Mouse (Mus musculus): ENCODE measurements around the gene Stxbp1. TPM values are rescaled to one million over a fixed set of nuclear protein-coding genes. Genes with fewer than 3 reads are reported as not detected.

Gene Stxbp1
- polyA plus RNA-seq (2012; rRNA removed): 666 and 673 TPM in 2 replicates

DNA sequence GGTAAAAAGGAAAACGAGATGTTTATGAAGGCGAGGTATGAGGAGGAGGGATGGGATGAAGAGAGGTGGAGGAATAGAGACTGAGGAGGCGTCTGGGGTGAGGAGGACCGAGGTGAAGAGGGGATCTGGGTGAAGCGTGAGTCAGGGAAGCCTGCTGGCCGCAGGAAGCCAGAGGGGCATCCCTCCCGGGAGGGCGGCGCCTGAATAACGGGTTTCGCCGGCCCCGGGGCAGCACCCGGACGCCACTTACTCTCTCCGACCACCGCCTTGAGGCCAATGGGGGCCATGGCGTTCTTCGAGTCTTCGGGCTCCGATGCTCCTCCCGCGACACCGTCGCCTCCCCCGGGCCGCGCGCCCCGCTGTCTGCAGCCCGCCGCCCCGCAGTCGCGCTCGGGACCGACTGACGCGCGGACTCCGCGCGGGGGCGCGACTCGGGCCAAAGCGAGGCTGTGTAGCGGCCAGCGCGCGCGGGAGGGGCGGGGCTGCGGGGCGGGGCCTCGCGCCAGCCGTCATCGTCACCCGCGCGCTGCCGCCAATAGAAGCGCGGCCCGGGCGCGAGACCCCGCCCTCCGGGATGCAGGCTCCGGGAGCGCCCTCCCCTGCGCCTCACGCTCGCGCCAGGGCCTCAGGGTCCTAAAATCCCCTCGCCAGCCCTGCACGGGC lies at the start of gene Stxbp1:
Gene Stxbp1 (minus strand): TSS at position 441 of the 663 bp plus-strand sequence.
- peak; percentile 62 to 88 for DNase-seq (ENCODE audit: extremely low spot score in 1 of 2, low spot score in 1 of 2)

DNA sequence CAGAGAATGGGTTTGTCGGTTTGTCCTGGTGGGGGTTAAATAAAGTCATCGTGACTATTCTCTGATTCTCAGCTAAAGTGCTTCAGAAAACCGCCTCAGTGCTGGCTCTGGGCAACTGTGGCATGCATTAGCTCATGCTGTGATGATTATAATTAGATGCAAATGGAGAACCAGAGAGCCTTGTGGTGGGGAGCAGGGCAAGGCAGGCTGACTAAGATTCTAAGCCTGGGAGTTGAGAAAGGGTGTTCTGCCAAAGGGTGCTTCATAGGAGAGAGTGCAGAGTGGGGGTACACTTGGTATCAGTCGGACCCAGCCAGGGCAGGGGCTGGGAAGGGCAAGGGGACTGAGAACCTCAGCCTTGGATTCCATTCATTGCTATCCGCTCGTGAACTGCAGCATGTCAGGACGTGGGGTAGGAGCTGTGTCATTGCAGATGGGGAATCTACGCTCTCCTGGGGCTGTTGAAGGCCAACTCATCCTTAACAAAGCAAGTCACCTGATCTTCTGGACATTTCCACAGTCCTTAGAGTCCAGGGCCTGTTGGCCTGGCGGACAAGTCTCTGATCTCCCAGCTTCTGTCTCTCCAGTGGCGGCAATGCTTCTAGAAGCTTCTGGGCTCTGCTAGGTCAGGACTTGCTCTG lies 49.6 kb upstream of the Stxbp1 start:
- peak in 1 of 2 experiments; percentile 65 for DNase-seq (ENCODE audit: extremely low spot score in 1 of 2, low spot score in 1 of 2)

DNA sequence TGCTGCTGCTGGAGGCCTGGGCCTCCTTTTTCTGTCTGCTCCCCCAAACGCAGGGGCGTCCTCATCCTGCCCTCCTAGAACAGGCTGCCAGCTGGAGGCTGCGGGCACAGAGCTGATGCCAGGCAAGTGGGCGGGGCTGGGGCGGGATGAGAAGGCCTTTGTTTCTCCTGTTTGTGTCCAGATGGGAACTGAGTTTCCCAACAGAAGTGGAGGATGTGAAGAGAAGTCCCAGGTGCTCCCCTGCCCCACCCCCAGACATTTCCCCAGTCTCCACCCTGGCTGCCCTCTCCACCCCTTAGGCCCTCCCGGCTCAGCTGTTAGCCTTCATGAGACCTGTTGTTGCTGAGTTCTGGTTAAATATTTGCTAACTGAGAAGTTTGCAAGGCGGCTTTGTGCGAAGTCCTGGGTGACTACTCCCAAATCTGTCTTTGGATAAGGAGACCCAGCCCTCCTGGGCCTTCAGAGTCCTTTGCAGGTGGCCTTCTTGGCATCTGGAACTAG lies 48.6 kb upstream of the Stxbp1 start:
- no peak for DNase-seq (ENCODE audit: extremely low spot score in 1 of 2, low spot score in 1 of 2)

DNA sequence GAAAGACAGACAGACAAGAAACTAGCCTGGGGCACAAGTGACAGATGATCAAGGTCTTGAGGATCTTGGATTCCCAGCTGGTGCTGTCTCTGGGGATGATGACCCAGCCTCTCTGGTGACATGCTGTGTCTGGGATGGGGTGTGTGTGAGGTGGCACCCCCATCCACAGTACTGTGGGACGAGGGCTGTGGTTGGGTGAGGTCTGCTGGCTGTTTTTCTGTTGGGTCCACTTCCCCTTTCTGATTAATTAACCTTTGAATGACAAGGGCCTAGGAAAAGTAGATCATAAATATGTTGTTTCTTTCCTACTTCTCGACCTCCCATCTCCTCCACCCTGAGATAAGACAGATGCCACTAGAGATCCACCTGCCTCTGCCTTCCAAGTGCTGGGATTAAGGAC lies 47.1 kb upstream of the Stxbp1 start:
- DNase-seq (ENCODE audit: extremely low spot score in 1 of 2, low spot score in 1 of 2): no peak

DNA sequence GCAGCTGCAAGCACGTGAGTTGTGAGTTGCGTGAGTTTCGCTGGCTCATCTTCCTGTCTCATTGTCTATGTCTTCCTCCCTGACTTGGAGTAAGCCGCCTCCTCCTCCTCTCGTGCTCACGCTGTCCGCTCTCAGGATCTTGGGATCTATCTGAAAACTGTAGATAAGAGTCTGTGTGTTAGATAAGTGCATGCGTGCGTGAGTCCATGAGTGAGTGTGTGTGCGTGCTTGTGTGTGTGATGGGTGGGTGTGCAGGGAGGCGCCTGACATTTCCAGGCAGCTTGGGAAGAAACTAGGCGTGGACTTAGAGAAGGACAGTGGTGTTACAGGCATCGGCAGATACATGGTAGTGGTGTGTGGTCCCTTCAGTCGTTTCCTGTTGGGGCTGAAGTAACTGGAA lies 45.4 kb upstream of the Stxbp1 start:
- no peak for DNase-seq (ENCODE audit: extremely low spot score in 1 of 2, low spot score in 1 of 2)

DNA sequence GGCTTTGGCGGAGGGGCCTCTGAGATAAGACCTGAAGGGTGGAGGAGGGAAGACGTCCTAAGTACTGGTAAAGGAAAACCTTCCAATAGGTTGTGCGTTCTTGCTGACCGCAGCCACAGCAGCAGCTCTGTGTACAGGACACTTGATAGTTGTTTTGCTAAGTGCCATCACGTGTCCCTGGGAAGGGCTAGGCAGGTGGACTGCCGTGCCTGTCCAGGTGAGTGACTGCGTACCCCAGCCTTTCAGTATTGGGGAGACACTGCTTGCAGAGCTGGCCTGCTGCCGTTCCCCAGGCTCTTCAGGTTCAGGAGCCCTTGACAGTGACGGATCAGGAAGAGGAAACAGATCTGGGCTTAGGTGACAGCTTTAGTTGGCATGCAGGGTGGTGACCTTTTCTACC lies 44.2 kb upstream of the Stxbp1 start:
- no peak for DNase-seq (ENCODE audit: extremely low spot score in 1 of 2, low spot score in 1 of 2)

DNA sequence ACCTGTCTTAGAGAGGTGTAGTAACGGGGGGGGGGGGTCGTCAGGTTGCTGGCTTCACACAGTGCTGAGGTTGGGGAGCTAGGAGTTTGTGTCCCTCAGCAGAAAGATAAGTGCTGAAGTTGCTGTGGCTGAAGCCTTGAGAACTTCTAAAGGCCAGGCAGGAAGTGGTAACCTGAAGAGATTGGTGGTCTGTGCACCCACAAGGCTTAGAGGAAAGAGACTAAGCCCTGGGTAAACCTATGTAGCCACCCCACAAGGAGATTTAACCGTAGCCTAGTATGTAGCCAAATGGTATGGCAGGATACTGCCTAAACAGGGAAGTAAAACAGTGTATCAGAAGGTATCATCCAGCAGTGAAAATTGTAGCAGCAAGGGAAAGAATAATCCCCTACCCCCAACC lies 43.2 kb upstream of the Stxbp1 start:
- DNase-seq (ENCODE audit: extremely low spot score in 1 of 2, low spot score in 1 of 2): no peak

DNA sequence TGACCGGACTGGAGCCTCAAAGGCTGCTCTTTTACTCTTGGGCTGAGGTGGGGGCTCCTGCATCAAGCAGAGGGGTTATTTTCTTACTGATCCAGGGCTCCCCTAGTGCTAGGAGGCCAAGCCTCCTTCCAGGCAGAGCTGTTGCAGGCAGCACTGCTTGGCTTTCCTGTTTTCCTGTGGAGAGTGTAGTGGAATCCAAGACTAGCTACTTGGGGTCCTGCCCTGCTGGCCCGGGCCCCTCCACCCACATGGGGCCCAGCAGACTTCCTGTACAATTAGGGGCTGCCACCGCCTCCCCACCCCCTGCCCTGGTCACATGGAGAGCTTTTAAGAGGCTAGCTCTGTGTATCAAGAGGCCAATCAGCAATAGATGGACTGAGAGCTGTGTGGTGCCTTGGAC lies 41.5 kb upstream of the Stxbp1 start:
- DNase-seq (ENCODE audit: extremely low spot score in 1 of 2, low spot score in 1 of 2): no peak

DNA sequence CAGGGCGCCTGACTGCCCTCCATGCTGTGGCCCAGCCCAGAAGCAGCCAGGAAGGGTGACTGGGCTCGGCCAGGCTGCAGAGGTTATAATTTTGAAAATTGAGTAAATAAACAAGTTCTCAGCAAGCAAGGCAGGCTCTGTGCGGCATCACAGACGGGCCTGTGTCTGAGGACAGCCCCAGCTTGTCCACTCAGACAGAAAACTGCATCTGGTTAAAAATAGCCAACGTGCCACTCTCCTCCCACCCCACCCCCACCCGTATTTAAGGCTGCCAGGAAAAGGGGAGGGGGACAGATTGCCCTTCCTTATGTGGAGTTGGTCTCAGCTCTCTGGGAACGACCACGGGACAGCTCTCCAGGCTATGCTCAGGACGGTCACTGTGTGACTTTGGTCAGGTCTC lies 41.0 kb upstream of the Stxbp1 start:
- DNase-seq (ENCODE audit: extremely low spot score in 1 of 2, low spot score in 1 of 2): no peak

DNA sequence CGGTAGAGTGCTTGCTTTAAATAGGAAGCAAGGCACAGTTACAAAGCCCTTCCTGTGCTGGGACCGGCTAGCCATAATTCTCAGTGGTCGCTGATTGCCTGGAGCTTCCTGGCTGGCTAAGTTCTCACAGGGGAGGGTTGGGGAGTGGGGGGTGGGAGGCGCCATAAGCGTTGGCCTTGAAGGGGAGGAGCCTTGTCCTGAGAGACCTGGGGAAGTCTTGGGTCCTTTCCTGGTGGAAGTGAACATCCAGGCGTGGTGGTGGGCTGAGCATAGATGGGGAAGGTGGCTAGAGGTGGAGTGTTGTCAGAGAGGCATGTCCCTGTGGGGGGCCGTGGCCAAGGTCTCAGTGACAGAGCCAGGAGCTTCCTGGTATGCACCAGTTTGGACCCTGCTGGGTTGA lies 37.7 kb upstream of the Stxbp1 start:
- no peak for DNase-seq (ENCODE audit: extremely low spot score in 1 of 2, low spot score in 1 of 2)

DNA sequence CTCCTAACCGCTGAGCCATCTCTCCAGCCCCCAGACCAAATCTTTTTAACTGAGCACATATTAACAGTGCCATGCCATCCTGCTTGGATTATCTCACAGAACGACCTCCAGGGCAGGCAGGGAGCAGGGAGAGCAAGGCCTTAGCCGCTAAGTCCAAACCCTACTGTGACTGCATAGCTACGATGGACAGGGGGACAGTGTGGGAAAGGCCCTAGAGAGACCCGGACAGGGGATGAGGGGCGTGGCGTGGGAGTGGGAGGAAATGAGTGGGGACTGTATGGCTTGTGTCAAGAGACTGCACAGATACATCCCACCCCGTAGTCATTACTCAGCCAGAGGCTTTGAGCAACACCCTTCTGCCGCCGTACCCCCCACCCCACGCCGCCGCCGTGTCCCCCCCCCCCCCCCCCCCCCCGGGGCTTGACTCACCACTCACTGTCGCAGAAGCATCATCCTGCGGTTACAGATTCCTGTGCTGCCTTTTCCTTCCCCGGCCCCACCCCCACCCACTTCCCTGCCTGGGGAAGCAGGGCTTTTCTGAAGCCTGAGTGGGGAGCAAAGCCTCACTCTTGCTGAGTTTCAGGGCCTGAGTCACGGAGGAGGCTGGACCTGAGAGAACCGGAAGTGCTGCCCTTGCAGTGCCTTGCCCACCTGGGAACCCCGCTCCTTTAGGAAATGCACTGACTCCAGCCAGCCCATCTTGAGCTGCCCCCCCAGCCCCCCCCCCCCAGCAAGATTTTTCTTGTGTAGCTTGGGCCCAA lies 35.4 kb upstream of the Stxbp1 start:
- DNase-seq (ENCODE audit: extremely low spot score in 1 of 2, low spot score in 1 of 2): no peak

DNA sequence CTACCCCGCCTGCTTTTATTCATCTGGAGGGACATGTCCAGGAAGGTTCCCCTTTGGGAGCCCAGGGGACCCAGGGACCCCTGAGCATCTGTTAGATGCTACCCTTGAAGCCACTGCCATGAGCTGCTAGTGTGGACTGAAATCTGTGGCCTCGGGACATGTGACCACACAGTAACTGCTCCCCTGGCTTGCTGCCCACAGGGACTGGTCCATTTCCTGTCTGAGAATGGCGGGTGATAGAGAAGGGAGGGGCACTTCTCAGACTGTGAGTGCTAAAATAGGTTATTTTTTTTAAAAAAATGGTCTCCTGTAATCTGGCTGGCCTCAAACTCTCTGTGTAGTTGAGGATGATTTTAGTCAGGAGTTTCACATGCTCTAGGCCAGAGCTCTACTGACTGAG lies 34.7 kb upstream of the Stxbp1 start:
- DNase-seq (ENCODE audit: extremely low spot score in 1 of 2, low spot score in 1 of 2): peak in 1 of 2 experiments; percentile 65

DNA sequence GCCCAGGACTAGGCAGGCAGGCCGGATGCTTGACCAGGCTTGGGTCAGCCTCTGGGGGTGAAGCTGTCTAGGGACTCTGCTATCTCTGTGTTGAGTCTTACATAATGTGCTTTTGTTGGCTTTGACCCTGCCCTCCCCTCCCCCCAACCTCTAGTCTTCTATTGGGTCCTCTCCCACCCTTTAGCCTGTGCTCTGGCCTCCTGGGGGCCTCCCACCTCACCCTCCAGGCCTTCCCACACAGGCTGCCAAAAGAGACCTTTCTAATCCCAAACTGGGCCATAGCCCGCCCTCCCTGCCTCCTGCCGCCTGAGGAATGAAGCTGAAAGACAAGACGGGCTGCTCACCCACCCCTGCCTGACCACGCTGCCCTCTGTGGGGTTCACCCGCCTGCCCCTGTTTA lies 34.0 kb upstream of the Stxbp1 start:
- no peak for DNase-seq (ENCODE audit: extremely low spot score in 1 of 2, low spot score in 1 of 2)

DNA sequence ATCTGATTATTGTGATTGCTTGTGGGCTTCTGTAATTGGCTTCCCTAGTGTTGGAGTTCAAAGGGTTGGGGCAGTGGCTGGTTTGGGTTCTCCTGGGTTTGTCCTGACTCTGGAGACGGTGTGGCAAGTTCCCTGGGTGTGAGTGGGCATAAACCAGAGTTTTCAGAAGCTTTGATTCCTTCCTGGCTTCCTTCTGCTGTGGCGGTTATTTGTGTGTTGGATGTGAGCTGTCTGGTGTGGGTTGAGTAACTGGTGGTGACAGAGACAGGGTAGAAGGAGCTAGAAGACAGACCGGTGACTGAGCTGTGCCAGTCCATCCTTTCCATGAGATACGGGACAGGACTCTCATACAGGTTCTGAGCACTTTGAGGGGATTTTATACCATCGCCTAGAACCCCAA lies 32.5 kb upstream of the Stxbp1 start:
- peak in 1 of 2 experiments; percentile 57 for DNase-seq (ENCODE audit: extremely low spot score in 1 of 2, low spot score in 1 of 2)

DNA sequence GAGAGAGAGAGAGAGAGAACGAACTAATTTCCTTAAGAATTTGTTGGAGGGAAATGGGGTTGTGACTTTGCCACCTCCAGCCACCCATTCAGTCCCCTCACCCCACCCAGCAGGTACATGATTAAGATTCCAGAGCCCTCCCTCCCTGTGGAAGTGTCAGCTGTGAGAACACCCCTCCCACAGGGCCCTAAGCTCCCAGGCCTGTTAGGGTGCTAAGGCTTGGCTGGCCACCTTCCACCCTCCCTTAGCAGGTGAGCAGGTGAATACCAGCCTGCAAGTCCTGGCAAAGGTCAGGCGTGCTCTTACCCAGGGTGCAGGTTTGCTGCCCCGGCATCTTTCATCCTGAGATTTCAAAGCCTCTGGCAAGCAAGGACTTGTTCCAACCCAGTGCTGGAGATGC lies 31.4 kb upstream of the Stxbp1 start:
- no peak for DNase-seq (ENCODE audit: extremely low spot score in 1 of 2, low spot score in 1 of 2)

DNA sequence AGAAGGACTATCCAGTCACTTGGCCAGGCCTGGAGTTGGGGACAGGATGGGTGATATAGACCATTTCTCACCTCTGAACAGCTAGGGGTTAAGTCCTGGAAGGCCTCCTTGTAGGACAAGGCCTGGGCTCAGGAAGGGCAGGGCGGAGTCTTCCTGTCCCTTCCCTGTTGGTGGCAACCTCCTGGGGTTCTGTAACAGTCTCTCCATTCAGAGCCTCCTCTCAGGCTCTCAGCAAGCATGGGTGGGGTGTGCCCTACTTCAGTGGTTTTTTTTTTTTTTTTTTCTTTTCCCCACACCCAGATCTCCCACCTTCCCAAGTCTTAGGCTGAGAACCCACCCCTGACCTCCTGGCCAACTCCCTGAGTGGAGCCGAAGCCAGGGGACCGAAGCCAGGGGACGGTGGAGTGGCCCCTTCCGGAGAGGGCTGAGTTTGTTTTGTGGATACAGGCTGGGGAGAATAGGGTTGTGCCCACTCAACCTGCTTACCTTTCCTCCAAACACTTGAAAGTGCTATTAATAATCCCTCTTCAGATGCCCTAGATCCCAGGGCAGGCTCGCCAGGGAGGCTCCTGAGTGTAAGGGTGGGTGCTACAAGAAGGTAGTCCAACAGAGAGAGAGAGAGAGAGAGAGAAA lies 30.8 kb upstream of the Stxbp1 start:
- no peak for DNase-seq (ENCODE audit: extremely low spot score in 1 of 2, low spot score in 1 of 2)

DNA sequence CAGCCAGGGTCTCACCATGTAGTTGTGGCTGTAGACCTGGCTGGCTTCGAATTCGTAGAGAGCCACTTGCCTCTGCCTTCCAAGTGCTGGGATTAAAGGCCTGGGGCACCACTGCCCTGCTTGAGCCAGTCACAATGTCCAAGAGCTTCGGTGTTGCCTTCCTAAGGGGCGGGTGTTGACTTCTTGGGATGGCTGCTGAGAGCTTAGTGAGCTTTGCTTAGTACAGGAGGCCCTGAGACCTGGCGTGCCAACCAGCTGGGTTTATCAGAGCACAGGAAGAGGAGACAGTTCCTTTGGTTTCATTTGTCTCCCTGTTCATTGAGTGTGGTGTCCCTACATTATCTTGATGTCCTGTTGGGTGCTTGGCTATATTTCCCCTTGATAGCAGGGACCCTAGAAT lies 30.3 kb upstream of the Stxbp1 start:
- DNase-seq (ENCODE audit: extremely low spot score in 1 of 2, low spot score in 1 of 2): no peak

DNA sequence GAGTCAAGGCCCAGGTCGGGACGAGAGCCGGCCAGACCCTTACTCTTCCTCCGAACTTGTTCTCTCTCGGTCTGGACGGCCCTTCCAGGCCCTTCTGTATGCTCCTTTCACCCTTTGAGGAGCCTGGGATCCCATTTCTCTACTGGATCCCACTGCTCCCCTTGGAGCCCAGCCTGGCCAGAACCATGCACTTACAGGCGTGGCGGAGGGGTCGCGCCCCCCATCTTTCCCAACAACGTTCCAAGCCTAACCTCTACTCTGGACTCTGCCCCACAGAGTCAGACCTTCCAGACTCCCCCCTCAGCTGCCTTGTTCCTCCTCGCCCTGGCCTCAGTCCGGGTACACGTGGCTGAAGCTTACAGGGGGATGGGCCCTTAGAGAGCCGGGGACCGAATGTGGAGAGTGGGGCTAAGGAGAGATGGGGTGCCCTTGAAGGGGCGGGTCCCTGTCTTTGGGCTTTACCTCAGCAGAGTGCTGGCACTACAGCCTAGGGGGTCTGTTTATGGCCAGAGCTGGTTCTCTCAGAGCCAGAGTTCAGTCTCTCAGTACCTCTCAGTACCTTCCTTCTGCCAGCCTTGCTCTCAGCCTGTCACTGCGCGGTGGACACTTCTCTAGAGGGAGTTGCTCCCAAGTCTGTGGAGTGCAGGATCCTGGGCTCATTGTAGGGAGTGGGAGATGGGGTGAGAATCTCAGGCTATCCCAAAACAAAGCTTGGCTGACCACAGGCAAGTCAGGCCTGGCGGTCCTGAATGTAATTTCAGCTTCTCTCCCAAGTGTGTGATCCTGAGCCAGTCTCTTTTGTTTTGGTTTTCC lies 29.7 kb upstream of the Stxbp1 start:
- no peak for DNase-seq (ENCODE audit: extremely low spot score in 1 of 2, low spot score in 1 of 2)

DNA sequence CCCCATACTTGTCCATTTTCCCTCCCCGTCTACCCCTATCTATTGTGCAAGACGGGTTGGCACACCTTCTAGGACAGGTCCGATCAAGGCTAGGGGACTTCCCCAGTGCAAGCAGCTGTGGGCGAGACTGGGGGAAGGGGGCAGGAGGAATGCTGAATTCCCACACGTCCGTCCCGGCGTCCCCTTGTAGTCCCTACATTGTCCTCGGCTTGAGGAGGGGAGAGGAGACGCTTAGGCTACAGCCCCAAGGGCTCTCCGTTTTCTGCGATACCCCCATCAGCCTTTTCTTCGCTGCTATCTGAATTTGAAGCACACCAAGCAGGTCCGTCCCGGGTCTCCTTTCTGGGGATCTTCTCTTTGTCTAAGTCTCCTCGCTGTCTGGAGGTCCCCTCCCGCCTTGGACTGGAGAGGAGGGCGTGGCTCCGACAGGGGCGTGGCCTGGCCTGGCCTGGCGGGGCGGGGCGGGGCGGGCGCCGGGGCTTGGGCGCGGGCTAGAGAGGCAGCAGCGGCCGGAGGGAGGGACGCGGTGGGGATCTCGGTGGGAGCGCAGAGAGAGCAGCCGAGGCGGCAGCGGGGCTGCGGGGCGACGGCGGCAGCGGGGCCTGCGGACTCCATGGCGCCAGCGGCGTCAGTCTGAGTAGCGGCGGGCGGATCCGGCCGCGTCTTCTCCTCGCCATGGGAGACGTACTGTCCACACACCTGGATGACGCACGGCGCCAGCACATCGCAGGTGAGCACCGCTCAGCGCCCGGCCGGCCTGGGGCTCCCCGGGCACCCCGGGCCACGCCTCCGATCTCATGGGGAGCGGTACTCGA lies 28.8 kb upstream of the Stxbp1 start, which contains the start of gene Fam129b:
Gene Fam129b (plus strand): TSS at position 440 of the 815 bp plus-strand sequence.
- peak in 1 of 2 experiments; percentile 76 for DNase-seq (ENCODE audit: extremely low spot score in 1 of 2, low spot score in 1 of 2)
